Mouse (Mus musculus): ENCODE results near the gene Washc4.

GRCm38 (mm10) chr10:83645716-83645990, 102.1 kb downstream of the Washc4 start:
- TF ChIP-seq CTCF (conservative IDR thresholded peaks at IDR 0.05 in 1 of 2, IDR thresholded peaks at IDR 0.05 in 1 of 2; ENCODE audit: low read depth in 2 of 2, low read length in 2 of 2) (no peak), ZKSCAN1 (IDR thresholded peaks at IDR 0.05; ENCODE audit: borderline replicate concordance, low read depth, low read length) (no peak), EP300 (IDR thresholded peaks at IDR 0.05; ENCODE audit: low read length) (no peak), E2F4 (IDR thresholded peaks at IDR 0.05; ENCODE audit: insufficient replicate concordance, low read depth, low read length) (no peak), TCF12 (IDR thresholded peaks at IDR 0.05; ENCODE audit: low read depth, low read length) (no peak), ZC3H11A (IDR thresholded peaks at IDR 0.05; ENCODE audit: low read depth, low read length) (no peak), POLR2A (IDR thresholded peaks at IDR 0.05; ENCODE audit: low read depth, low read length) (no peak), GABPA (IDR thresholded peaks at IDR 0.05; ENCODE audit: insufficient replicate concordance, low read depth, low read length) (no peak), POLR2AphosphoS2 (IDR thresholded peaks at IDR 0.05; ENCODE audit: low read depth, low read length) (no peak), HCFC1 (IDR thresholded peaks at IDR 0.05; ENCODE audit: low read depth, low read length) (no peak), JUND (conservative IDR thresholded peaks at IDR 0.05; ENCODE audit: low read depth, low read length) (no peak), BHLHE40 (IDR thresholded peaks at IDR 0.05; ENCODE audit: low read depth, low read length) (no peak)

All from CH12.LX (cell line).